Mouse (Mus musculus) liver, embryonic 14.5 days (tissue): ENCODE results near the gene Sipa1.

Source experiments
- CTCF ChIP-seq: IDR thresholded peaks from 2 replicates; pipeline ENCODE4 v1.5.1; 2016; ENCODE audit warnings: antibody characterized with exemption, low read depth, control low read depth
- EP300 ChIP-seq: IDR thresholded peaks from 2 replicates; pipeline ENCODE4 v1.6.1; 2016; ENCODE audit warnings: antibody characterized with exemption, low read depth

DNA sequence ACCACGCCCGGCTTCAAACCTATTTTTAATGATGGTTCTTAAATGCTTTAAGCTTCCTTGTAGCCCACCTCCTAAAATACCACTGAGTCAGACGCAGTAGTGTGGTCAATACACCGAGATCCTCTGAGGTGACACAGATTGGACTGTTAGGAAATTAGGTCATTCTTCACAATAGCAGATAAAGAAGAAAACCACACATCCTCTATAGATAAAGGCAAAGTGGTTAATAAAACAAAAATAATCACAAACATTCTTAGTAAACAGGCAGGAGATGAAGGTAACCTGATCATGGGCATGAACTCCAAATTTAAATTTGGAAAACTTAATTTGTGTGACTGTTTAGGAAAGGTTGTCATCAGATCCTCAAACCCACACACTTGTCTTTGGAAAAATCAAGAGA is 43.5 kb downstream of the Sipa1 start:
- no peak for TF ChIP-seq CTCF
- no peak for TF ChIP-seq EP300
